In genomic region chr2:85561187-85561586, GRCm38 (mm10) we compare ENCODE assay signal across 8 mouse cellular contexts. TPM values are rescaled to one million over a fixed set of nuclear protein-coding genes. Genes with fewer than 3 reads are reported as not detected.
DNase-seq lines count a peak whose midpoint lies in the region; ATAC-seq and TF ChIP-seq lines count a peak whose summit lies in the region.
"Had no signal": no experiment of that assay in that cellular context is flagged by ENCODE, and none has a peak within 500 bp of the region (broad histone marks: within the 10 kb centered on the region; RNA-seq: fewer than 3 reads in every experiment).

No protein-coding gene starts in this region.

- WGBS in forebrain, postnatal 0 days = 23% methylated on average over 4 of the region's 4 CpGs
- 17% methylated on average over 4 of the region's 4 CpGs for WGBS in stomach, postnatal 0 days

- no peak overlapping the region for H3K4me2 ChIP-seq in forebrain, postnatal 0 days (ENCODE audit: low read depth)
- H3K4me2 ChIP-seq in stomach, postnatal 0 days (replicated peaks; ENCODE audit: low read depth) = no peak overlapping the region
- H3K4me2 ChIP-seq: heart, embryonic 13.5 days had no signal

- no peak for TF ChIP-seq EP300 in stomach, postnatal 0 days (optimal IDR thresholded peaks at IDR 0.05)

- no peaks in the 10 kb centered on the region for H3K9me3 ChIP-seq in forebrain, postnatal 0 days (ENCODE audit: low read length)
- no peaks in the 10 kb centered on the region for H3K9me3 ChIP-seq in stomach, postnatal 0 days (ENCODE audit: control insufficient read depth, low read length)
- H3K9me3 ChIP-seq: heart, embryonic 13.5 days had no signal

- TF ChIP-seq CTCF in forebrain, postnatal 0 days (IDR thresholded peaks at IDR 0.05; ENCODE audit: low read depth) = peak; percentile 93
- TF ChIP-seq CTCF in stomach, postnatal 0 days (IDR thresholded peaks at IDR 0.05; ENCODE audit: low read depth) = peak; percentile 92

- H3K27ac ChIP-seq in forebrain, postnatal 0 days (ENCODE audit: low read depth, low read length) = no peak overlapping the region
- H3K27ac ChIP-seq in stomach, postnatal 0 days (replicated peaks) = no peak overlapping the region
- H3K27ac ChIP-seq: heart, embryonic 13.5 days had no signal

- peak; percentile 17 for DNase-seq in thymus, postnatal 0 days (ENCODE audit: low spot score)
- no peak for DNase-seq in thymus, postnatal 10 days (ENCODE audit: low spot score in 2 of 2)
- DNase-seq in c-Kit-positive CD71-negative TER-119-negative erythroid progenitor cells, embryonic 14.5 days (ENCODE audit: low read depth) = peak; percentile 8
- peak; percentile 79 for DNase-seq in forebrain, postnatal 0 days
- peak; percentile 16 to 38 for DNase-seq in kidney, postnatal 36 days
- peak; percentile 63 for DNase-seq in lung, postnatal 36 days
- peak; percentile 17 for DNase-seq in stomach, postnatal 0 days (ENCODE audit: low spot score)

- H3K4me1 ChIP-seq in forebrain, postnatal 0 days (ENCODE audit: insufficient read depth) = no peaks in the 10 kb centered on the region
- no peaks in the 10 kb centered on the region for H3K4me1 ChIP-seq in stomach, postnatal 0 days (replicated peaks; ENCODE audit: control insufficient read depth, insufficient read depth)
- H3K4me1 ChIP-seq: heart, embryonic 13.5 days had no signal

- peak; percentile 76; the same call in 1 of the 2 replicates for ATAC-seq in forebrain, postnatal 0 days
- ATAC-seq in stomach, postnatal 0 days (ENCODE audit: low FRiP score, low TSS enrichment) = no peak

- H3K36me3 ChIP-seq in forebrain, postnatal 0 days (ENCODE audit: insufficient read depth) = no peaks in the 10 kb centered on the region
- no peaks in the 10 kb centered on the region for H3K36me3 ChIP-seq in stomach, postnatal 0 days (ENCODE audit: control insufficient read depth, insufficient read depth, low read length)
- H3K36me3 ChIP-seq: heart, embryonic 13.5 days had no signal

- H3K9ac ChIP-seq in forebrain, postnatal 0 days = no peak overlapping the region
- no peak overlapping the region for H3K9ac ChIP-seq in stomach, postnatal 0 days (ENCODE audit: low read length)
- H3K9ac ChIP-seq: heart, embryonic 13.5 days had no signal

- H3K4me3 ChIP-seq in forebrain, postnatal 0 days (ENCODE audit: low read depth, low read length) = no peak overlapping the region
- no peak overlapping the region for H3K4me3 ChIP-seq in stomach, postnatal 0 days (ENCODE audit: low read depth, low read length)
- H3K4me3 ChIP-seq: heart, embryonic 13.5 days had no signal

- no peaks in the 10 kb centered on the region for H3K27me3 ChIP-seq in forebrain, postnatal 0 days (ENCODE audit: insufficient read depth, low read length)
- no peaks in the 10 kb centered on the region for H3K27me3 ChIP-seq in stomach, postnatal 0 days (ENCODE audit: control insufficient read depth, insufficient read depth, low read length)
- H3K27me3 ChIP-seq: heart, embryonic 13.5 days had no signal

RNA-seq across cellular contexts. Expression of gene Olfr996, which starts 17.8 kb away (rescaled TPM):
- not detected in 2 replicates for polyA plus RNA-seq in thymus, postnatal 0 days (2015; fragmentation: Nextera tagmentation; extraction: Ambion mirVana)
- total RNA-seq in forebrain, postnatal 0 days (2014; rRNA removed) = not detected in 2 replicates
- not detected in 2 replicates for polyA plus RNA-seq in forebrain, postnatal 0 days (2015; fragmentation: Nextera tagmentation; extraction: Ambion mirVana)
- not detected in 2 replicates for polyA plus RNA-seq in stomach, postnatal 0 days (2015; fragmentation: Nextera tagmentation; extraction: Ambion mirVana)
- polyA plus RNA-seq: heart, embryonic 13.5 days had no signal

RNA-seq across cellular contexts. Expression of gene Olfr998, which starts 27.6 kb away (rescaled TPM):
- polyA plus RNA-seq in thymus, postnatal 0 days (2015; fragmentation: Nextera tagmentation; extraction: Ambion mirVana) = not detected in 2 replicates
- total RNA-seq in forebrain, postnatal 0 days (2014; rRNA removed) = not detected in 2 replicates
- not detected in 2 replicates for polyA plus RNA-seq in forebrain, postnatal 0 days (2015; fragmentation: Nextera tagmentation; extraction: Ambion mirVana)
- 0.10 TPM in 1 of 2 replicates, not detected in the other for polyA plus RNA-seq in stomach, postnatal 0 days (2015; fragmentation: Nextera tagmentation; extraction: Ambion mirVana)
- polyA plus RNA-seq: heart, embryonic 13.5 days had no signal

RNA-seq across cellular contexts. Expression of gene 4833423E24Rik, which starts 42.4 kb away (rescaled TPM):
- polyA plus RNA-seq in thymus, postnatal 0 days (2015; fragmentation: Nextera tagmentation; extraction: Ambion mirVana) = 1.6 and 1.8 TPM in 2 replicates
- total RNA-seq in forebrain, postnatal 0 days (2014; rRNA removed) = 0.52 and 0.62 TPM in 2 replicates
- 0.16 and 0.39 TPM in 2 replicates for polyA plus RNA-seq in forebrain, postnatal 0 days (2015; fragmentation: Nextera tagmentation; extraction: Ambion mirVana)
- 60.6 and 61.5 TPM in 2 replicates for polyA plus RNA-seq in stomach, postnatal 0 days (2015; fragmentation: Nextera tagmentation; extraction: Ambion mirVana)
- polyA plus RNA-seq: heart, embryonic 13.5 days had no signal

RNA-seq across cellular contexts. Expression of gene Olfr1000, which starts 50.5 kb away (rescaled TPM):
- not detected in 2 replicates for polyA plus RNA-seq in thymus, postnatal 0 days (2015; fragmentation: Nextera tagmentation; extraction: Ambion mirVana)
- total RNA-seq in forebrain, postnatal 0 days (2014; rRNA removed) = not detected in 2 replicates
- not detected in 2 replicates for polyA plus RNA-seq in forebrain, postnatal 0 days (2015; fragmentation: Nextera tagmentation; extraction: Ambion mirVana)
- polyA plus RNA-seq in stomach, postnatal 0 days (2015; fragmentation: Nextera tagmentation; extraction: Ambion mirVana) = not detected in 2 replicates
- polyA plus RNA-seq: heart, embryonic 13.5 days had no signal

Comparison
In these comparisons a context has a peak if more than half of its experiments do, and no peak if none do; other contexts are left out.
1. DNase-seq: peak in thymus, postnatal 0 days (single experiment), c-Kit-positive CD71-negative TER-119-negative erythroid progenitor cells, embryonic 14.5 days (single experiment), forebrain, postnatal 0 days (single experiment), kidney, postnatal 36 days (2 of 2), lung, postnatal 36 days (single experiment) and stomach, postnatal 0 days (single experiment); none in thymus, postnatal 10 days (0 of 2).
2. RNA of gene 4833423E24Rik, which starts 42.4 kb away (polyA plus RNA-seq): 60.6 to 61.5 TPM in stomach, postnatal 0 days; 1.6 to 1.8 TPM in thymus, postnatal 0 days and 0.16 to 0.39 TPM in forebrain, postnatal 0 days; every median in the first group is over 10 times any median in the second.